9 mouse cellular contexts compared by ENCODE assay signal in the genomic region with DNA sequence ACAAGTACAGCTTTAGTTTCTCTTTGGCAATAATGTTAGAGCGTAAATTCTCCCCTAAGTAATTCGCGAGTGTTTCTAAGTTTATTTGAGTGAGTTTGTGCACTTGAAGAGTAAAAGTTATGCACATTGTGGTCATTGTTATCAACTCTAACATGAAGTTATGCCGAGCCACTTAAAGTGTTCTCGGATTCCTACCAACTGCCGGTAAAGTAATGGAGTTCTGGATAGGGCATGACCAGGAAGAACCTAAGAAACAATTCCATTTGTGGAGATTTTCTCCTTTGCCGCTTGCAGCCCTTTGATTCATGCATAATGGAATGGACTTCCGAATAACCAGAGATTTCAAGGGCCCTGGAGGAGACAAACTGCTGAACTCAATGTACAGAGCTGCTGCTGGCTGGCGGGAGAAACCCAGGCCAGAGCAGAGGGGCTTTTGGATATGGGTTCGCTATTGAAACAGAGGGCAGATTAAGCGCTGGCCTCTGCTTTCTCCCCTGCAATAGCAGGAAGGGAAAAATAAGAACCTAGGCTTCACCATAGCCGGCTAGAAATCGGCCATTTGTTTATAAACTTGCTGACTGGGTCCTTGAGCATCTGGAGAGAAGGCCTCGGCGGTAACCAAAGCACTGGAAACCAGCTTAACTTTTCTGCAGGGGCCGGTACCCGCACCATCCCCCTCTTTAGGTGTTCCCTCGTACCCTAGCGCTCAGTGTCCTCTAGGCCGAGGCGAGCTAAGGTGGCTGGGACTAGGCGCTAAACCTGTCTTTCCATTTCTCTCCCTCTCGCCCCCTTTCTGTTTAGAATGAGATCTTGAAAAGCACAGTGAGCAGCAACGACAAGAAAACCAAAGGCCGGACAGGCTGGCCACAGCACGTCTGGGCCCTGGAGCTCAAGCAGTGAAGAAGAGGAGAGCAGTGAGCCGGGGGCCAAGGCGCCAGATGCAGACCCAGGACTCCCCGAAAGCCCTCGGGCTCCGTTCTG. TPM values are rescaled to one million over a fixed set of nuclear protein-coding genes. Genes with fewer than 3 reads are reported as not detected.
A peak's percentile ranks its signal among the peaks of the same experiment; 100 is the strongest.
DNase-seq lines count a peak whose midpoint lies in the region; ATAC-seq lines count a peak whose summit lies in the region.
"Had no signal": no experiment of that assay in that cellular context is flagged by ENCODE, and none has a peak within 500 bp of the region (broad histone marks: within the 10 kb centered on the region; RNA-seq: fewer than 3 reads in every experiment).

No protein-coding gene starts in this region.

- no peaks in the 10 kb centered on the region for H3K9me3 ChIP-seq in lung, embryonic 15.5 days
- no peaks in the 10 kb centered on the region for H3K9me3 ChIP-seq in embryonic facial prominence, embryonic 11.5 days (replicated peaks; ENCODE audit: control insufficient read depth, low read length)
- no peaks in the 10 kb centered on the region for H3K9me3 ChIP-seq in intestine, embryonic 14.5 days (ENCODE audit: control insufficient read depth, low read length)
- H3K9me3 ChIP-seq in neural tube, embryonic 11.5 days (ENCODE audit: control insufficient read depth, low read length), result no peaks in the 10 kb centered on the region
- H3K9me3 ChIP-seq: neural tube, embryonic 12.5 days had no signal

- no peak overlapping the region for H3K9ac ChIP-seq in lung, embryonic 15.5 days
- H3K9ac ChIP-seq in embryonic facial prominence, embryonic 11.5 days (replicated peaks; ENCODE audit: low read length), result peak overlapping the region; percentile 70
- peak overlapping the region; percentile 95 for H3K9ac ChIP-seq in intestine, embryonic 14.5 days (ENCODE audit: low read length)
- no peak overlapping the region for H3K9ac ChIP-seq in neural tube, embryonic 11.5 days (ENCODE audit: low read length)
- H3K9ac ChIP-seq: neural tube, embryonic 12.5 days had no signal

- ATAC-seq in lung, embryonic 15.5 days (ENCODE audit: borderline replicate concordance, extremely low read depth, low FRiP score, low TSS enrichment), result no peak
- ATAC-seq in embryonic facial prominence, embryonic 11.5 days (replicated peaks; ENCODE audit: insufficient number of reproducible peaks, low FRiP score, low TSS enrichment, low read depth), result no peak
- no peak for ATAC-seq in intestine, embryonic 14.5 days (replicated peaks; ENCODE audit: low FRiP score, low TSS enrichment, low read depth)
- ATAC-seq in neural tube, embryonic 11.5 days (ENCODE audit: insufficient read depth, low FRiP score, low TSS enrichment), result no peak

- peaks cover 21% of the 10 kb centered on the region for H3K4me1 ChIP-seq in lung, embryonic 15.5 days
- no peaks in the 10 kb centered on the region; the same call in 1 of the 2 replicates for H3K4me1 ChIP-seq in embryonic facial prominence, embryonic 11.5 days (ENCODE audit: control insufficient read depth, insufficient read depth, low read length)
- no peaks in the 10 kb centered on the region; the same call in 1 of the 2 replicates for H3K4me1 ChIP-seq in intestine, embryonic 14.5 days (replicated peaks; ENCODE audit: control insufficient read depth, insufficient read depth, low read length)
- peaks cover 9% of the 10 kb centered on the region for H3K4me1 ChIP-seq in neural tube, embryonic 11.5 days (ENCODE audit: control insufficient read depth, insufficient read depth, low read length)

- peaks cover 99% of the 10 kb centered on the region for H3K27me3 ChIP-seq in lung, embryonic 15.5 days
- H3K27me3 ChIP-seq in embryonic facial prominence, embryonic 11.5 days (ENCODE audit: control insufficient read depth, insufficient read depth, low read length), result peaks cover 64% of the 10 kb centered on the region
- H3K27me3 ChIP-seq in intestine, embryonic 14.5 days (replicated peaks; ENCODE audit: control insufficient read depth, insufficient read depth, low read length), result peaks cover 37% of the 10 kb centered on the region; the same call in 1 of the 2 replicates
- H3K27me3 ChIP-seq in neural tube, embryonic 11.5 days (ENCODE audit: control insufficient read depth, insufficient read depth, low read length), result peaks cover 97% of the 10 kb centered on the region

- no peaks in the 10 kb centered on the region for H3K36me3 ChIP-seq in lung, embryonic 15.5 days
- no peaks in the 10 kb centered on the region for H3K36me3 ChIP-seq in embryonic facial prominence, embryonic 11.5 days (replicated peaks; ENCODE audit: control insufficient read depth, insufficient read depth, low read depth, low read length)
- no peaks in the 10 kb centered on the region for H3K36me3 ChIP-seq in intestine, embryonic 14.5 days (ENCODE audit: control insufficient read depth, insufficient read depth, low read length)
- no peaks in the 10 kb centered on the region for H3K36me3 ChIP-seq in neural tube, embryonic 11.5 days (ENCODE audit: control insufficient read depth, insufficient read depth, low read length)
- H3K36me3 ChIP-seq: neural tube, embryonic 12.5 days had no signal

- H3K27ac ChIP-seq in lung, embryonic 15.5 days, result no peak overlapping the region
- H3K27ac ChIP-seq in embryonic facial prominence, embryonic 11.5 days (replicated peaks; ENCODE audit: low read depth, low read length), result peak overlapping the region; percentile 28
- peak overlapping the region; percentile 96 for H3K27ac ChIP-seq in intestine, embryonic 14.5 days (ENCODE audit: low read depth)
- H3K27ac ChIP-seq in neural tube, embryonic 11.5 days (ENCODE audit: low read depth, low read length), result no peak overlapping the region
- H3K27ac ChIP-seq: left cerebral cortex, adult 2 months; neural tube, embryonic 12.5 days had no signal

- H3K4me2 ChIP-seq in lung, embryonic 15.5 days, result peak overlapping the region; percentile 60; the same call in 1 of the 2 replicates
- peak overlapping the region; percentile 23 for H3K4me2 ChIP-seq in embryonic facial prominence, embryonic 11.5 days (ENCODE audit: low read depth, low read length)
- H3K4me2 ChIP-seq in intestine, embryonic 14.5 days (ENCODE audit: low read length), result peak overlapping the region; percentile 67
- H3K4me2 ChIP-seq in neural tube, embryonic 11.5 days (ENCODE audit: low read depth), result no peak overlapping the region
- H3K4me2 ChIP-seq: neural tube, embryonic 12.5 days had no signal

- DNase-seq in lung, postnatal 10 days, result no peak
- DNase-seq in embryonic facial prominence, embryonic 11.5 days (ENCODE audit: low spot score), result peak; percentile 33
- DNase-seq in intestine, embryonic 14.5 days (ENCODE audit: low spot score), result peak; percentile 81
- DNase-seq in neural tube, embryonic 11.5 days (ENCODE audit: low spot score), result peak; percentile 61
- no peak for DNase-seq in spleen, postnatal 14 days (ENCODE audit: low spot score in 2 of 2)
- DNase-seq in testis, postnatal 14 days (ENCODE audit: low spot score), result no peak

- H3K4me3 ChIP-seq in lung, embryonic 15.5 days, result peak overlapping the region; percentile 39; the same call in 1 of the 2 replicates
- H3K4me3 ChIP-seq in embryonic facial prominence, embryonic 11.5 days (ENCODE audit: low read depth, low read length), result peak overlapping the region; percentile 51
- peak overlapping the region; percentile 81 for H3K4me3 ChIP-seq in intestine, embryonic 14.5 days (ENCODE audit: low read depth, low read length)
- H3K4me3 ChIP-seq in neural tube, embryonic 11.5 days (ENCODE audit: low read depth, low read length), result no peak overlapping the region
- H3K4me3 ChIP-seq: left cerebral cortex, adult 2 months; neural tube, embryonic 12.5 days had no signal

- 5% methylated on average over 31 of the region's 31 CpGs for WGBS in lung, embryonic 15.5 days
- 1% methylated on average over 31 of the region's 31 CpGs for WGBS in embryonic facial prominence, embryonic 11.5 days
- WGBS in intestine, embryonic 14.5 days, result 1% methylated on average over 31 of the region's 31 CpGs
- 1% methylated on average over 31 of the region's 31 CpGs for WGBS in neural tube, embryonic 11.5 days

RNA-seq across cellular contexts. Expression of a gene that starts 2.5 kb away (rescaled TPM):
- polyA plus RNA-seq in lung, embryonic 15.5 days (2015; fragmentation: Nextera tagmentation; extraction: Ambion mirVana), result 0.35 and 0.84 TPM in 2 replicates
- 8.3 and 8.7 TPM in 2 replicates for polyA plus RNA-seq in embryonic facial prominence, embryonic 11.5 days (2014; fragmentation: Nextera tagmentation; extraction: Ambion mirVana)
- 13.1 and 15.9 TPM in 2 replicates for polyA plus RNA-seq in intestine, embryonic 14.5 days (2014; fragmentation: Nextera tagmentation; extraction: Ambion mirVana)
- polyA plus RNA-seq in neural tube, embryonic 11.5 days (2014; fragmentation: Nextera tagmentation; extraction: Ambion mirVana), result 0.20 TPM in 1 of 2 replicates, not detected in the other

Comparison
In these comparisons a context has a peak if more than half of its experiments do, and no peak if none do; other contexts are left out.
1. H3K27ac ChIP-seq: peak in embryonic facial prominence, embryonic 11.5 days (single experiment) and intestine, embryonic 14.5 days (single experiment); none in lung, embryonic 15.5 days (single experiment) and neural tube, embryonic 11.5 days (single experiment).
2. H3K9ac ChIP-seq: peak in embryonic facial prominence, embryonic 11.5 days (single experiment) and intestine, embryonic 14.5 days (single experiment); none in lung, embryonic 15.5 days (single experiment) and neural tube, embryonic 11.5 days (single experiment).
3. DNase-seq: peak in embryonic facial prominence, embryonic 11.5 days (single experiment), intestine, embryonic 14.5 days (single experiment) and neural tube, embryonic 11.5 days (single experiment); none in lung, postnatal 10 days (single experiment), spleen, postnatal 14 days (0 of 2) and testis, postnatal 14 days (single experiment).